Mouse (Mus musculus) testis, adult 2 months (tissue): ENCODE data around the gene Cep95.

Source experiments
- CTCF ChIP-seq: fragments of 200-500 bp; IDR thresholded peaks from 2 replicates; pipeline ENCODE4 v1.5.1; 2012; ENCODE audit warnings: low read depth, mild to moderate bottlenecking, inconsistent platforms, low read length, moderate library complexity; ENCODE audit not compliant: control insufficient read depth, insufficient read depth, insufficient replicate concordance
- POLR2A ChIP-seq: fragments of 200-500 bp; IDR thresholded peaks from 2 replicates; pipeline ENCODE4 v1.6.1; 2012; ENCODE audit warnings: low read depth, mild to moderate bottlenecking, inconsistent platforms, low read length, moderate library complexity; ENCODE audit not compliant: control insufficient read depth

- TF ChIP-seq CTCF (no peak), POLR2A (no peak)
Observed at GRCm38 (mm10) chr11:106760511-106760910, 28.5 kb upstream of the Cep95 start.
